Mouse (Mus musculus): ENCODE data around the gene Smim8.

Gene Smim8

DNA sequence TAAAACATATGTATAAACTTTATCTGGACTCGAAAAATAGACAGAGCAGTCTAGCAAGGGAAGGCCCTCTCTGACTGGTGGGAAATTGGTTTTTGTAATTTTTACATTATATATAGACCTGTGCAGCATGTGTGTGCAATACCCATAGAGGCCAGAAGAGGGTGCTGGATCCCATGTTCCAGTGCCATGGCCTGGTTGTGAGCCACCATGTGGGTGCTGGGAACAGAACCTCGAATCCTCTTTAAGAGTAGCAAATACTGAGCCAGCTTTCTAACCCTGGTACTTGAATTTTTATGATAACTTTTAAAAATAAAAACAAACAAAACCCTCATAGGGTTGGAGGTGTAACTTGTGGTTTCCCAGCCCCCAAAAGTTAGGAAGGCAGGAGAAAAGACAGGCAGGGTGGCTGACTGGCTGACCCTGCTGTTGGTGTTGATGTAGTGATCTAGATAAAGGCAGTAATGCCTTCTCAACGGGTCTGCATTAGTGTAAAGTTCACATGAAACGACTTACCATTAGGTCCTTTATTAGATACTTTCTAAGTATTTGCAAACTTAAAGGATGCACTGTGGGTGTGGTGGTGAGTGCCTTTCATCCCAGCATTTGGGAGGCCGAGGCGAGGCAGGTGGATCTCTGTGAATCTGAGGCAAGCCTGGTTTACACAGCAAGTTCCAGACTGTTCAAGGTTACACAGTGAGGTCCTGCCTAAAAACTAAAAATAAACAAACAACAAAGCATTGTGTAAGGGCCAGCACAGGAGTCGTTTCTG lies 57.9 kb downstream of the Smim8 start:
- DNase-seq (ENCODE audit: low read depth, low spot score), result no peak

DNA sequence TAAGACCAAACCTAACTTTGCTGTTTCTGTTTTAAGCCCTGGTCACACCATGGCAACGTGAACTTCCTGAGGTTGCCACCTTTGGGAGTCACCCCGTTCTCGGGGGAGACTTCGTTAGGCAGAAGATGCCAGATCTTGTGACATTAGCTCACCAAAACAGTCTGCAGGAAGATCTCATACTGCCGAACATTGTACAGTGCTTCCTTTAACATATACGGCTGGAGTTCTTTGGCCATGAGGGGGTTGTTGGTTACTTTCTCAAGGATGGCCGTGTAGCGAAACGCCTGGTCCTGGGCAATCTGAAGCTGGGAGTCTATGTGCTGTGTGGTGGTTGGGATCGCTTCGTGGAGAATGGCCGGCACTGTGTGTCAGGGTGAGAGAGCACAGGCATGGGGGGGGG lies 58.8 kb downstream of the Smim8 start:
- no peak for DNase-seq (ENCODE audit: low read depth, low spot score)

Measured in mesoderm, embryonic 11.5 days (tissue).